ENCODE assay signal across 8 mouse cellular contexts in genomic region chr5:116030566-116031189, GRCm38 (mm10). TPM values are rescaled to one million over a fixed set of nuclear protein-coding genes. Genes with fewer than 3 reads are reported as not detected.
DNase-seq lines count a peak whose midpoint lies in the region; ATAC-seq and TF ChIP-seq lines count a peak whose summit lies in the region.

No protein-coding gene starts in this region.

- peaks cover 56% of the 10 kb centered on the region for H3K4me1 ChIP-seq in megakaryocyte, embryonic 14.5 days
- peaks cover 6% of the 10 kb centered on the region for H3K4me1 ChIP-seq in forebrain, embryonic 13.5 days
- H3K4me1 ChIP-seq in limb, embryonic 10.5 days = peaks cover 7% of the 10 kb centered on the region
- peaks cover 5% of the 10 kb centered on the region for H3K4me1 ChIP-seq in neural tube, embryonic 13.5 days (replicated peaks)
- H3K4me1 ChIP-seq in cerebellum, adult 2 months (ENCODE audit: control insufficient read depth, insufficient read depth, low read length) = no peaks in the 10 kb centered on the region

- TF ChIP-seq CTCF in cerebellum, adult 2 months (IDR thresholded peaks at IDR 0.05; ENCODE audit: borderline replicate concordance, insufficient read depth, low read depth, low read length) = no peak

- no peak for DNase-seq in limb, embryonic 10.5 days (ENCODE audit: low spot score)
- no peak for DNase-seq in cerebellum, adult 2 months
- DNase-seq in right cerebral cortex, postnatal 4 days = no peak

- H3K9me3 ChIP-seq in megakaryocyte, embryonic 14.5 days = peaks cover 18% of the 10 kb centered on the region
- H3K9me3 ChIP-seq in forebrain, embryonic 13.5 days (replicated peaks) = no peaks in the 10 kb centered on the region
- no peaks in the 10 kb centered on the region for H3K9me3 ChIP-seq in limb, embryonic 10.5 days (replicated peaks)
- no peaks in the 10 kb centered on the region for H3K9me3 ChIP-seq in neural tube, embryonic 13.5 days

- peak overlapping the region; percentile 46 for H3K4me2 ChIP-seq in forebrain, embryonic 13.5 days
- H3K4me2 ChIP-seq in neural tube, embryonic 13.5 days = peak overlapping the region; percentile 46

- H3K4me3 ChIP-seq in megakaryocyte, embryonic 14.5 days (replicated peaks) = peak overlapping the region; percentile 75
- H3K4me3 ChIP-seq in forebrain, embryonic 13.5 days = no peak overlapping the region
- peak overlapping the region; percentile 29 for H3K4me3 ChIP-seq in limb, embryonic 10.5 days
- peak overlapping the region; percentile 13; the same call in 1 of the 2 replicates for H3K4me3 ChIP-seq in neural tube, embryonic 13.5 days
- H3K4me3 ChIP-seq in cerebellum, adult 2 months (replicated peaks; ENCODE audit: insufficient read depth, low read depth, low read length) = no peak overlapping the region

- no peak overlapping the region for H3K9ac ChIP-seq in forebrain, embryonic 13.5 days
- peak overlapping the region; percentile 44; the same call in 1 of the 2 replicates for H3K9ac ChIP-seq in neural tube, embryonic 13.5 days

- ATAC-seq in megakaryocyte, adult 5-6 weeks (ENCODE audit: poor library complexity, severe bottlenecking) = no peak
- ATAC-seq in forebrain, embryonic 13.5 days = no peak
- peak; percentile 71; the same call in 1 of the 2 replicates for ATAC-seq in neural tube, embryonic 13.5 days (ENCODE audit: low read depth)
- ATAC-seq in frontal cortex, adult (ENCODE audit: low TSS enrichment) = no peak; the same call in 1 of the 2 replicates

- no peak for TF ChIP-seq POLR2A in cerebellum, adult 2 months (IDR thresholded peaks at IDR 0.05; ENCODE audit: borderline replicate concordance, insufficient read depth, low read length)

- H3K27me3 ChIP-seq in megakaryocyte, embryonic 14.5 days (replicated peaks) = peaks cover 30% of the 10 kb centered on the region
- peaks cover 17% of the 10 kb centered on the region for H3K27me3 ChIP-seq in forebrain, embryonic 13.5 days
- H3K27me3 ChIP-seq in limb, embryonic 10.5 days (ENCODE audit: low read depth, poor library complexity, severe bottlenecking) = peaks cover 11% of the 10 kb centered on the region; the same call in 1 of the 2 replicates
- H3K27me3 ChIP-seq in neural tube, embryonic 13.5 days = peaks cover 4% of the 10 kb centered on the region; the same call in 1 of the 2 replicates
- no peaks in the 10 kb centered on the region for H3K27me3 ChIP-seq in cerebellum, adult 2 months (ENCODE audit: control insufficient read depth, insufficient read depth, low read length)

- peaks cover 10% of the 10 kb centered on the region for H3K36me3 ChIP-seq in megakaryocyte, embryonic 14.5 days (replicated peaks; ENCODE audit: low read length)
- H3K36me3 ChIP-seq in forebrain, embryonic 13.5 days (ENCODE audit: poor library complexity, severe bottlenecking) = no peaks in the 10 kb centered on the region
- no peaks in the 10 kb centered on the region for H3K36me3 ChIP-seq in limb, embryonic 10.5 days
- H3K36me3 ChIP-seq in neural tube, embryonic 13.5 days = no peaks in the 10 kb centered on the region

- H3K27ac ChIP-seq in forebrain, embryonic 13.5 days = no peak overlapping the region
- no peak overlapping the region for H3K27ac ChIP-seq in limb, embryonic 10.5 days
- no peak overlapping the region for H3K27ac ChIP-seq in neural tube, embryonic 13.5 days (replicated peaks)
- no peak overlapping the region for H3K27ac ChIP-seq in cerebellum, adult 2 months (ENCODE audit: insufficient read depth, low read length)

- WGBS in forebrain, embryonic 13.5 days = 4% methylated on average over 19 of the region's 19 CpGs
- WGBS in limb, embryonic 10.5 days = 5% methylated on average over 19 of the region's 19 CpGs
- WGBS in neural tube, embryonic 13.5 days = 5% methylated on average over 19 of the region's 19 CpGs
- WGBS in cerebellum, adult 2 months = 4% methylated on average over 19 of the region's 19 CpGs

RNA-seq across cellular contexts. Expression of gene Prkab1, which starts 6.4 kb away (rescaled TPM):
- polyA plus RNA-seq in megakaryocyte, embryonic 14.5 days (2012; ENCODE audit: insufficient read depth, low replicate concordance) = 140 and 185 TPM in 2 replicates
- 56.7 and 62.7 TPM in 2 replicates for total RNA-seq in megakaryocyte, adult 5-6 weeks (2015)
- total RNA-seq in megakaryocyte, adult 5-6 weeks (2017) = 27.1 and 29.2 TPM in 2 replicates
- 47.6 and 53.7 TPM in 2 replicates for polyA plus RNA-seq in forebrain, embryonic 13.5 days (2015; fragmentation: Nextera tagmentation; extraction: Ambion mirVana)
- polyA plus RNA-seq in limb, embryonic 10.5 days (2016; fragmentation: Nextera tagmentation; extraction: Ambion mirVana) = 84.0 and 84.8 TPM in 2 replicates
- polyA plus RNA-seq in neural tube, embryonic 13.5 days (2015; fragmentation: Nextera tagmentation; extraction: Ambion mirVana) = 45.9 and 49.4 TPM in 2 replicates
- 39.6 and 43.8 TPM in 2 replicates for polyA plus RNA-seq in cerebellum, adult 2 months (2012; rRNA removed)

RNA-seq across cellular contexts. Expression of gene Tmem233, which starts 52.4 kb away (rescaled TPM):
- not detected in 2 replicates for polyA plus RNA-seq in megakaryocyte, embryonic 14.5 days (2012; ENCODE audit: insufficient read depth, low replicate concordance)
- not detected in 2 replicates for total RNA-seq in megakaryocyte, adult 5-6 weeks (2015)
- not detected in 2 replicates for total RNA-seq in megakaryocyte, adult 5-6 weeks (2017)
- polyA plus RNA-seq in forebrain, embryonic 13.5 days (2015; fragmentation: Nextera tagmentation; extraction: Ambion mirVana) = not detected in 2 replicates
- polyA plus RNA-seq in limb, embryonic 10.5 days (2016; fragmentation: Nextera tagmentation; extraction: Ambion mirVana) = not detected in 2 replicates
- polyA plus RNA-seq in neural tube, embryonic 13.5 days (2015; fragmentation: Nextera tagmentation; extraction: Ambion mirVana) = not detected in 2 replicates
- polyA plus RNA-seq in cerebellum, adult 2 months (2012; rRNA removed) = not detected in 2 replicates

Comparison
In these comparisons a context has a peak if more than half of its experiments do, and no peak if none do; other contexts are left out.
1. H3K4me3 ChIP-seq: peak in megakaryocyte, embryonic 14.5 days (single experiment), limb, embryonic 10.5 days (single experiment) and neural tube, embryonic 13.5 days (single experiment); none in forebrain, embryonic 13.5 days (single experiment) and cerebellum, adult 2 months (single experiment).